Mouse (Mus musculus) MEL (cell line): ENCODE measurements around the gene Igf2r.

Experiments
- BHLHE40 ChIP-seq: IDR thresholded peaks from 2 replicates; pipeline ENCODE4 v1.6.1; 2012; ENCODE audit warnings: low read depth, mild to moderate bottlenecking, inconsistent platforms, low read length, improper control_type of control experiment, borderline replicate concordance
- CTCF ChIP-seq, 3 experiments: IDR thresholded peaks in 2 of 3; conservative IDR thresholded peaks in 1 of 3; 2 replicates each; pipeline ENCODE4 v1.5.1; 2011 to 2012; ENCODE audit warnings: low read length in 3 of 3, low read depth in 2 of 3, mild to moderate bottlenecking in 2 of 3, improper control_type of control experiment in 1 of 3, inconsistent platforms in 1 of 3, mixed read lengths in 1 of 3, moderate library complexity in 1 of 3; ENCODE audit not compliant: control insufficient read depth in 1 of 3, insufficient read depth in 1 of 3, poor library complexity in 1 of 3, severe bottlenecking in 1 of 3
- E2F4 ChIP-seq: IDR thresholded peaks from 2 replicates; pipeline ENCODE4 v1.6.1; 2011; ENCODE audit warnings: low read depth, low read length, improper control_type of control experiment, borderline replicate concordance
- EP300 ChIP-seq, 2 experiments: IDR thresholded peaks; 2 replicates each; pipeline ENCODE4 v1.6.1; 2011; ENCODE audit warnings: improper control_type of control experiment in 2 of 2, low read length in 2 of 2, low read depth in 1 of 2, mild to moderate bottlenecking in 1 of 2
- ETS1 ChIP-seq: IDR thresholded peaks from 2 replicates; pipeline ENCODE4 v1.6.1; 2012; ENCODE audit warnings: low read depth, mild to moderate bottlenecking, inconsistent platforms, low read length, improper control_type of control experiment, moderate library complexity
- JUND ChIP-seq: IDR thresholded peaks from 2 replicates; pipeline ENCODE4 v1.6.1; 2011; ENCODE audit warnings: low read depth, mild to moderate bottlenecking, improper control_type of control experiment, low read length
- MAX ChIP-seq: IDR thresholded peaks from 2 replicates; pipeline ENCODE4 v1.6.1; 2011; ENCODE audit warnings: low read length, improper control_type of control experiment
- MEF2A ChIP-seq: IDR thresholded peaks from 2 replicates; pipeline ENCODE4 v1.6.1; 2014; ENCODE audit warnings: low read depth, mild to moderate bottlenecking, inconsistent platforms, low read length, improper control_type of control experiment; ENCODE audit not compliant: poor library complexity, insufficient replicate concordance, severe bottlenecking; ENCODE audit errors: extremely low read depth
- POLR2AphosphoS2 ChIP-seq: IDR thresholded peaks from 2 replicates; pipeline ENCODE4 v1.6.1; 2011; ENCODE audit warnings: low read length, improper control_type of control experiment
- SIN3A ChIP-seq: IDR thresholded peaks from 2 replicates; pipeline ENCODE4 v1.6.1; 2012; ENCODE audit warnings: low read length, improper control_type of control experiment, inconsistent platforms
- SMC3 ChIP-seq: IDR thresholded peaks from 2 replicates; pipeline ENCODE4 v1.6.1; 2011; ENCODE audit warnings: low read depth, low read length, improper control_type of control experiment
- TCF12 ChIP-seq: IDR thresholded peaks from 2 replicates; pipeline ENCODE4 v1.6.1; 2014; ENCODE audit warnings: low read depth, mild to moderate bottlenecking, inconsistent platforms, low read length, improper control_type of control experiment, moderate library complexity
- ZC3H11A ChIP-seq: IDR thresholded peaks from 2 replicates; pipeline ENCODE4 v1.6.1; 2012; ENCODE audit warnings: low read depth, mild to moderate bottlenecking, inconsistent platforms, low read length, improper control_type of control experiment
- ZKSCAN1 ChIP-seq: IDR thresholded peaks from 2 replicates; pipeline ENCODE4 v1.6.1; 2012; ENCODE audit warnings: low read depth, mild to moderate bottlenecking, inconsistent platforms, low read length, improper control_type of control experiment, moderate library complexity

DNA sequence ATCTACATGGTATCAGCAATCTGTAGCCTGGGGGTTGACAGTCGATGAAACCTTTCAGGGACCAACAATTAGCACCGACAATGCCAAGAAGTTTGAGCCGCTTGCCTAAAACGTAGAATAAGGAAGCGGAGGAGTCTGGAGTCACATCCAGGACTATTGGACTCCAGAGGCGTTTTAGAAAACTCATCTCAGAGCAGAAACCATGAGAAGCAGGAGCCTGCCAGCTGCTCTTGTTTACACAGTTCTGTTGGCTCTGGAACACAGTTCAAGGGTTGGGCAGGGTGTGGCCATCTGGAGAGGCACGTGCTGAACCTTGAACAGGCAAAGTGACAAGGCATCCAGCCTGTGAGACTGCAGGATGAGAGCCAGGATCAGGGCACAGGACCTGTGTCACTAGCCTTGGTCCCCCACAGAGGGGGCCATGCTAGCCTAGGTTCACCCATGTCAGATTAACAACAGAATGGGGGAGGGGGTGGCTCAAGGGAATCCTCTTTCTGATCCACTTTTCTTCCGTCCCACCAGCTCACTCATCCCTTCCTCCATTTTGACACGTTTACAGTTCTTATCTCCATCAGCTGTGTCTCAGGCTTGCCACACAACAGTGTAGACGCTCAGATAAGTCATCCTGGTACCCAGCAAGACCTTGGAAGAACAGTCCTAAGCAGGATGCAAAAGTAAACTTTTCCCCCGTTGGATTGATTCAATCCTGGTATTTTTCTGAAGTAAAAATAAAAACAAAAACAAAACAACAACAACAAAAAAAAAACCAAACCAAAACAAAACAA, 23.1 kb upstream of the Igf2r start:
- no peak for TF ChIP-seq POLR2AphosphoS2
- TF ChIP-seq EP300 (IDR thresholded peaks at IDR 0.05; ENCODE audit: low read depth in 1 of 2, low read length in 2 of 2) = no peak
- no peak for TF ChIP-seq ZKSCAN1
- TF ChIP-seq CTCF (IDR thresholded peaks at IDR 0.05 in 2 of 3, conservative IDR thresholded peaks at IDR 0.05 in 1 of 3; ENCODE audit: control insufficient read depth in 1 of 3, insufficient read depth in 1 of 3, low read depth in 2 of 3, low read length in 3 of 3, poor library complexity in 1 of 3, severe bottlenecking in 1 of 3) = no peak
- no peak for TF ChIP-seq BHLHE40
- no peak for TF ChIP-seq ZC3H11A
- no peak for TF ChIP-seq MAX
- no peak for TF ChIP-seq ETS1
- TF ChIP-seq E2F4 = no peak
- TF ChIP-seq SIN3A = no peak
- TF ChIP-seq TCF12 = no peak
- TF ChIP-seq JUND = no peak
- TF ChIP-seq SMC3 = no peak
- TF ChIP-seq MEF2A = no peak
